Mouse (Mus musculus): ENCODE measurements at regions not wholly inside any gene's neighbourhood (a gene's known extent, or its start where the extent isn't known, plus 50 kb on each side); places are given as distances from the start of the nearest gene placed in this dataset.

DNA sequence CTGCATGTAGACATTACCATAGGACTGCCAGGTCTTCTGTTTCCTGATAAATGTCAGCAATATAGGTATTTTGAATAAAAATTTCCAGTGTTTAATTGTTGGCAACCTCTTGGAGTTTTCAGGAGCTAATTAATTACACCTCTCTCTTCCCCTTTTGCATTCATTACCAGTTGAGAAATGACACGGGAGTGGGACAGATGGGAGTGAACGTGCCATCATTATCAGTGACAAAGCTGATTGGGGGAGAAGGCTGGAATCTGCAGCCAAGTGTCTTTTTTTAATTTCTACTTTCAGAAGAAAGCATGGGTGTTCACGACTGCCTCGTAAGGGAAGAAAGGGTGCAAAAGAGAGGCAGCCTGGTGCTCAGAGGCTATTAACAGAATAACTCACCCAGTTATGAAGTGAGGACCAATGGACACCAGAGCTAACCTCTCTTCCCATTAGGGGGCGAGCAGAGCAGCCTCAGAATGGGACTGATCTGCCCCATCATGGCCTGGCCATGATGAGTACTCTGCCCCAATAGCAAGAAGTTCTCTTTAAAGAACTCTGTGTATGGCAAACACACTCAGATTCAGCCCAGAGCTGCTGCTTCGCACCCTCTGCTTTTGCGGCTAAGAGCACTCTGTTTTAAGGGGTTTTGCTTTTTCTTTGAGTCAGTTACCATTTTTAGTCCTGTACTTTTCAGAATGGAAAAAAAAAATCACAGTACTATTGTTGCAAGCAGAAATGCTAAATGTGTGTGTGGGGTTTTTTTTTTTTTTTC, 55.1 kb upstream of the Spdl1 start:
- no peak for DNase-seq (ENCODE audit: low spot score)
- H3K4me2 ChIP-seq (ENCODE audit: low read length): no peak overlapping the region
- H3K27ac ChIP-seq (ENCODE audit: low read depth): no peak overlapping the region
- H3K4me3 ChIP-seq (ENCODE audit: low read depth, low read length): no peak overlapping the region
- WGBS: 87% methylated on average over 7 of the region's 7 CpGs
- H3K4me1 ChIP-seq (replicated peaks; ENCODE audit: control insufficient read depth, insufficient read depth, low read length): no peaks in the 10 kb centered on the region
- no peaks in the 10 kb centered on the region for H3K9me3 ChIP-seq (ENCODE audit: control insufficient read depth, low read length)
- ATAC-seq (replicated peaks; ENCODE audit: low FRiP score, low TSS enrichment, low read depth): no peak
- no peaks in the 10 kb centered on the region for H3K27me3 ChIP-seq (replicated peaks; ENCODE audit: control insufficient read depth, insufficient read depth, low read length)
- no peaks in the 10 kb centered on the region for H3K36me3 ChIP-seq (ENCODE audit: control insufficient read depth, insufficient read depth, low read length)
- no peak overlapping the region for H3K9ac ChIP-seq (ENCODE audit: low read length)

DNA sequence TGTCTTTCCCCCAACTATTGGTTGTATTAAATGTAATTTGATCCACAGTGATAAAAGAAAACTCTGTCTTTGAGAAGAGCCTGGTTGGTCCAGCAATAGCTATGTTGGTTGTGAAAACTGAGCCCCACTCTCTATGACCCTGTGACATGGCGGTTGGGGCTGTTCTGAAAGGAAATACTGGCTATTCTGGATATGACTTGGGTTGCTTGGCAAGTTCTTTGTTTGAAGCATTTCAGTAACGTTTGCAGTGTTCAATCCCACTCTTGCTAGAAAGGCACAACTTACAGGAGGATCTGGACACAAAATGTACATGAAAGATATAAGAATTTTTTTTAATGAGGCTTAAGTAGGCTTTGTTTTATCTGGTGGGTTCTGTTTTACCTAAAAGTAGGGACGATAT, 54.1 kb upstream of the Spdl1 start:
- no peak overlapping the region for H3K27ac ChIP-seq (ENCODE audit: low read depth)
- no peaks in the 10 kb centered on the region for H3K4me1 ChIP-seq (replicated peaks; ENCODE audit: control insufficient read depth, insufficient read depth, low read length)
- no peaks in the 10 kb centered on the region for H3K9me3 ChIP-seq (ENCODE audit: control insufficient read depth, low read length)
- no peak for DNase-seq (ENCODE audit: low spot score)
- H3K4me2 ChIP-seq (ENCODE audit: low read length): no peak overlapping the region
- H3K36me3 ChIP-seq (ENCODE audit: control insufficient read depth, insufficient read depth, low read length): no peaks in the 10 kb centered on the region
- 80% methylated on average over 3 of the region's 3 CpGs for WGBS
- no peak overlapping the region for H3K4me3 ChIP-seq (ENCODE audit: low read depth, low read length)
- no peak for ATAC-seq (replicated peaks; ENCODE audit: low FRiP score, low TSS enrichment, low read depth)
- no peaks in the 10 kb centered on the region for H3K27me3 ChIP-seq (replicated peaks; ENCODE audit: control insufficient read depth, insufficient read depth, low read length)
- H3K9ac ChIP-seq (ENCODE audit: low read length): no peak overlapping the region
